Mouse (Mus musculus): Measurements from ENCODE around the gene Lactbl1.

Lactbl1 gene

GRCm38 (mm10) chr4:136637563-136638229 is 15.3 kb downstream of the Lactbl1 start:
- DNase-seq: peak; percentile 52

DNA sequence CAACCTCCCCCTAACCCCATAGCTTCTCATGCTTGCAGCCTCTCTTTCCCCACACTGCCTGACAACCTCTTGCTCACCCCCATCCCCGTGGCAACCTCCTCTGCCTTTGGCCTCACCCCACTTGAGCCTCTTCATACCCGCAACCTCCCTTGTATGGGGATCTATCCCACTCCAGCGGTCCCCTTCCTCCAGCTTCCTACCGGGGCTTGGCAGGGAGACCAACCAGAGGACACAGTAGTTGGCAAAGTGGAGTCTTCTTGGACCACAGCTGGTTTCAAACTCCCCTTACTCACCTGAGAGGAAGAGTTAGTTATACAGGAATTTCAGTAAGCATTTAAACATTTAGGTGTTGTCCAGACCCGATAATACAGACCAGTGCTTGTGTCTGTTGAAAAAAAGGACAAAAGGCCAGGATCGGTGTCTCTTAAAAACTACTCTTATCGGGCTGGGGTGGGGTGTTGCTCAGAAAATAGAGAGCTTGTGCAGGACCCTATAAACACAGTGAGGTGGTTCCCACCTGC is 15.9 kb downstream of the Lactbl1 start:
- DNase-seq: no peak

DNA sequence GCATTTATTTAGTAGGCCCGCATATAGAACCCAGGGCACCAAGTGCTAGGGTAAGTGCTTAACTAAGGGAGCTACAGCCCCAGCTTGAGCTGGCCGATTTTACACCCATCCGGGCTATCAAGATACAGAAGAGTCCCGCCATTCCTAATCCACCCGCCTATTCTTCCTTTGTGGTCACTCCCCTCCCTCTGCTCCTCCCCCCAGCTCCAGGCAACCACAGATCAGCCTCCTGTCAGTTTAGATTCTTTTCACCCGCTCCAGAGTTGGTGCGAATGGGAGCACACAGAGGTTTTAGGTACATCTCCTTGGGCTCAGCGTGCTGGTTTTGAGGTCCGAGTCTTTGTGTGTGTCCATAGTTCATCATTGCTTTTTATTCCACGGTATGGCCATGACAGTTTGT is 16.5 kb downstream of the Lactbl1 start:
- DNase-seq: no peak

DNA sequence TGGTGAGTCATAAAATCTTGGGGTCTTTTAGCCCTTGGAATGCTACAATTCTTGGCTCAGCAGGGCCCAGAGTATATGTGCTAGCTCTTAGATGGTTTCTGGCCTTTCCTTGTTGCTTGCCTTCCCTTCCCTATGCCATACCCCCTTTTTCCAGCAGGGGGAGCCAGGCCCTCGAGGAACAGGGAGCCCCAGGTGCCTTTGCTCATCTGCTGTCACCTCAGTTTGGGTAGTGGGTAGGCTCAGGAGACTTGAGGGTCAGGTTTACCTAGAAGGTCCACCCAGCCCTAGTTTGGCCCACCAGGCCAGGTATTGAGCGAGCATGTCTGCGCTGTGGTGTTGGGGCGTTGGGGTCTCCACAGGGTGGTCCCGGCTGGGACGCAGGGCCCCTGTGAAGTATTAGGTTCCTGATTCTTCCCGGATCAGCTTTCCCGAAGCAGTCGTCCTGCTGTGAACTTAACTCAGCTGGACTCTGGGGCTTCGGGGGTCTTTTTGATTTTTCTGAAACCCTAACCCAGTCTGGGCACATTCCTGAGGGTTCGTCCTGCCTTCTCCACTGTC is 26.6 kb downstream of the Lactbl1 start:
- DNase-seq: peak; percentile 80

GRCm38 (mm10) chr4:136649480-136650196 is 27.2 kb downstream of the Lactbl1 start:
- DNase-seq: no peak

GRCm38 (mm10) chr4:136650261-136650660 is 27.8 kb downstream of the Lactbl1 start:
- DNase-seq: no peak

GRCm38 (mm10) chr4:136651357-136651811 is 29.0 kb downstream of the Lactbl1 start:
- no peak for DNase-seq

DNA sequence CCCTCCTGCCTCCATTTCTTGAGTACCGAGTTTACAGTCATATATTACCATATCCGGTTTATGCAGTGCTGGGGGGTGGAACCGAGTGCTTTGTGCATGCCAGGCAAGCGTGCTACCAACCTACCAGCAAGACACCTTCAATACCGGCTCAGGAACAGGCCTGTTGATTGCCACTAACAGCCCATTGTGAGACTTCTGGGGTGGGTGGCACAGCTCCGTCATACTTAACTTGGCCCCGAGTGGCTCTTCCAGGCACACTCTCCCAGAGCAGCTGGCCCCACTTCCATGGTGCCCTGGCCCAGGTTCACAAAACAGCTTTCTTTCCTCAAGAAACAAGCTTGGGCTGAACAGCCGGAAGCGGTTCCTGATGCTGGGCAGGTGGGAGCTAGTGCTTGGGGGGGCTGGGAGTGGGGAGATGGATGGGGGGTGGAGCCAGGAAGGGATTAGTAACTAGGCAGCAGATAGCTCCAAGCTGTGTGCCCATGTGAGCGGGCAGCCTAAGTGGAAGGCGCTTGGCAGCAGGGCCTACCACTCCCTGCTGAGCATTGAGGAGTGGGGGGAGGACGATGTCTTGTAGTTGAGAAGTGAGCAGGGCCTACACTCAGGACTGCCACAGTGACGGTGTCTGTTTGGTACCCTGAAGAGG is 29.6 kb downstream of the Lactbl1 start:
- peak; percentile 62 for DNase-seq

DNA sequence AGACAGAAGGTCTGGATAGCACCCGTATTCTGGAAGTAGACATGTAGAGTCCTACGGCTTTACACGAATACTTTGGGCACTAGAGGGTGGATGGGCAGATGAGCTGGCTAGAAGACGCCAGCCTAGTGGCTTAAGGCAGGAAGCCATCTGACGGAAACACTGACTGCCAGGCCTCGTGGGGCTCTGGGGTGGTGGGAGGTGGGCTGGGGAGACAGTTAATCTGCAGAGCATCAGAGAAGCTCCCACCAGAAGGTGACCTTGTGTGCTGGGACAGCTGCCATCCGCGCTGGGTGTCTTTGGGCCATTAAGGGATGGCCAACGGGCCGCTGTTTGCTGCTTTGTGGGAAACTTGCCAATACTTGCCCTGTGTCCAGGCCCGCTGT is 30.1 kb downstream of the Lactbl1 start:
- peak; percentile 63 for DNase-seq

DNA sequence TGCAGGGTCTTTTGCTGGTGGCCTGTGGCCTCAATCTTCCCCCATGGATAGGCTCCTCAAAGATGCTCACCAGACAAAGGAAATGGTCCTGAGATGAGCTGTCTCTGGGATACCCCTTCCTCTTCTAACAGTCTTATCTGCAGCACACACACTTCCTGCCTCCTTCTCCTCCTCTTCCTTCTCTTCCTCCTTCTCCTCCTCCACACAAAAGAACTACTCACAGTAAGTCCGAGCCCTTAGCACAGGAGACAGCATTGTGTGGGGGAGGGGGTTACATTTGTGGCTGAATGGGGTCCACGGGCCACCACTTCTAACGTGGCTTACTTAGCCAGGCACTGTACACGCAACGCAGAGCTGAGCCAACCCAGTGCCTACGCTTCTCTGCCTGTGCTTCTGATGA is 30.6 kb downstream of the Lactbl1 start:
- no peak for DNase-seq

DNA sequence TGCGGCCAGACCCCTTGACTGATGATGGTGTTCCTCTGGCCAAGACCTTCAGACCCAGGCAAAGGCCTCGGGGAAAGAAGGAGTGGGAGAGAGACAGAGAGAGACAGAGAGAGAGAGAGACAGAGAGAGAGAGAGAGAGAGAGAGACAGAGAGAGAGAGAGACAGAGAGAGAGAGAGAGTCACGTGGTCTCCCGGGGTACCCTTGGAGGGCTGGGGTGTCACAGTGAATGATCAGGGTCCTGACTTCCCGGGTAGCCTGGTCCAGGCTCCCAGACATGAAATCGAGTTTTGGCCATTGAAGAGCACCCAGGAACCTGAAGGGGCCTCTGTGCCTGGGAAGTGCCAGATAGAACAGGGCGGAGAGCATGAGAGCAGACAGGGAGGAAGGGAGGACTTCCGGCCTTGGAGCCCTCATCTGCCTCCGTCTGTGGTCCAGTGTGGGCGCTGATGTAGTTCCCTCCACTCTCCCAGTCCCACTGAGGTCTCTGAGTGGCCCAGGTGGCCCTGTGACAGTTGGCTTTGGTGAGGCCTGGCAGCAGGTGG is 31.3 kb downstream of the Lactbl1 start:
- DNase-seq: no peak

GRCm38 (mm10) chr4:136657914-136658313 is 35.5 kb downstream of the Lactbl1 start:
- no peak for DNase-seq

GRCm38 (mm10) chr4:136665068-136665467 is 42.6 kb downstream of the Lactbl1 start:
- DNase-seq: peak; percentile 64

DNA sequence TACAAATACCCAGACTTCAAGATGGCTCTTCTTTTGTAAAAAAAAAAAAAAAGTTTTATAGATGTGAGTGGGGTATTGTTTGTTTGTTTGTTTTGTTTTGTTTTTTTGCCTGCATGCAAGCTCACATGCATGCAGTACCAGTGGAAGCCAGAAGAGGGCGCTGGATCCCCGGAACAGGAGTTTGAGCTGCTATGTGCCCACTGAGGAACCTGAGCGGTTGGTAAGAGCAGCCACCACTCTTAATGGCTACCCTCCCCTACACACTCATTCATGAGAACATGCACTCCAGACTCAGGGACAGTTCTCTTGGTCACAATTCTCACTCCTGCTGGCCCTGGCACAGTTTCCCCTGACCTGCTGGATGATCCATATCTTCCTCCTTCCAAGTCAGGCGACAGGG is 43.6 kb downstream of the Lactbl1 start:
- DNase-seq: no peak

- no peak for DNase-seq
These were observed 45.3 kb downstream of the Lactbl1 start for GRCm38 (mm10) chr4:136667757-136668156.

GRCm38 (mm10) chr4:136672335-136673090 is 50.1 kb downstream of the Lactbl1 start:
- DNase-seq: no peak

- no peak for DNase-seq
These were observed 53.0 kb downstream of the Lactbl1 start for GRCm38 (mm10) chr4:136675439-136675838.

- DNase-seq: peak; percentile 88
These were observed 56.1 kb downstream of the Lactbl1 start for GRCm38 (mm10) chr4:136678480-136678879.

DNA sequence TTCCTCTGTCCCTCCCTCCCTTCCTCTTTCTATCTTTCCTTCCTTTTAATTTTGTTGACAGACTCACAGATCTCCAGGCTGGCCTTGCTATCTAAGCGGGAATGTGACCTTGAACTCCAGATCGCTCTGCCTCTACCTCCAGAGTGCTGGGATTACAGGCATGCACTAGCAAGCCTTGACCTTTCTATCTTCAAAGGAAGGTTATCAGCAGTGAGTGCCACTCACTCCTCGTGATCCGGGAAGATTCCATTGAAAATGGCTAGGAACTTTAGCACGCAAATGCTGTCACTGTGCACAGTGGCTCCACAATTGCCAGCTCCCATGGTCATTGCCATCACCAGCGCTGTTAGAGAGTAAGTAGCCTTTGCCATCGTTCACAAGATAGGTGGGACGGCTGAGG is 56.8 kb downstream of the Lactbl1 start:
- DNase-seq: no peak

DNA sequence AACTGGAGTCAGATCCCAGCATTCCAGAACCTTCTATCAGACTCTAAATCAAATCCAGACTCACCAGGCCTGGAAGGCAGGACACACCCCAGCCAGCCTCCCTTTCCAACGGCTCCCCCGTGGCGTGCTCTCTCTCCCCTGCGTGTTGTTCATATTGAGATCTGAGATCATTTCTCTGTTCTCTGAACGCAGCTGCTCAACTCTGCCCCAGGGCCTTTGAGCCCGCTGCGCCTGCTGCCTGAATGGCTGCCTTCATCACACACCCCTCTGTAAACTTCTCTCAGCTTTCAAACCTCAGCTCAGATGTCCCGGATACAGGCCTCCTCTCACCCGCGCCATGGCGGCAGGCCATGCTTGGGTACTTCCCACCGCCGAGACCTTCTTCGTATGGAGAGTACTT is 58.2 kb downstream of the Lactbl1 start:
- DNase-seq: no peak

- DNase-seq: no peak
These were observed 62.1 kb downstream of the Lactbl1 start for GRCm38 (mm10) chr4:136684485-136684884.

DNA sequence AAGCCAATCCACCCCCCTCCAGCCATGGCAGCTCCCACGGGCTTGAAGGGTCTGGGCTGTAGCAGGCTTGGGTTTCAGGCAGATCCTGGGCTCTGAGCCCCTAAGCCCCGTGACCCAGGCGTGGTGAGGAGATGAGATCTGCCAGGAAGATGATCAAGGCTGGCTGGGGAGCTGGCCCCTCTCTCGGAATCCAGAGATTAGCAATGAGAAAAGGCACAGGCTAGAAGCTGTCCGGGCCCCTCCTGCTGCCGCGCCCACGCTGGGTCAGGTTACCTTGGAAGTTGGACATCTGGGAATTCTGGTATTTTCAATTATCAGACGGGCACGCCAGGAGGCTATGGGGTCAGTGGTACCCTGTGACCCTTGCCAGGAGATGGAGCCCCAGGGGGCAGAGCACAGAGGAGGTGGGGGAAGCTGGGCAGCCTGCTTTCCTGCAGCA is 63.0 kb downstream of the Lactbl1 start:
- DNase-seq: no peak
